Mouse (Mus musculus): ENCODE measurements around the gene Zfp982. TPM values are rescaled to one million over a fixed set of nuclear protein-coding genes. Genes with fewer than 3 reads are reported as not detected.

Zfp982 gene
- polyA plus RNA-seq, 1 experiment from 2014 or later, result 2.0 TPM

Other genes starting within 250 kb of the Zfp982 start
- gene Zfp988, start 186.7 kb upstream of the Zfp982 start, polyA plus RNA-seq (2015; fragmentation: Nextera tagmentation; extraction: Ambion mirVana), result 0.17 and 0.18 TPM in 2 replicates
- gene Zfp978, start 131.1 kb upstream of the Zfp982 start, polyA plus RNA-seq (2015; fragmentation: Nextera tagmentation; extraction: Ambion mirVana), result not detected in 2 replicates
- gene Gm16503, start 47.8 kb downstream of the Zfp982 start, polyA plus RNA-seq (2015; fragmentation: Nextera tagmentation; extraction: Ambion mirVana), result 0.05 and 0.20 TPM in 2 replicates
- 0.23 and 0.33 TPM in 2 replicates for gene Zfp985, start 60.9 kb downstream of the Zfp982 start, polyA plus RNA-seq (2015; fragmentation: Nextera tagmentation; extraction: Ambion mirVana)
- 1.0 and 1.3 TPM in 2 replicates for gene Zfp979, start 150.1 kb downstream of the Zfp982 start, polyA plus RNA-seq (2015; fragmentation: Nextera tagmentation; extraction: Ambion mirVana)
- gene Zfp534, start 210.1 kb downstream of the Zfp982 start, polyA plus RNA-seq (2015; fragmentation: Nextera tagmentation; extraction: Ambion mirVana), result not detected in 2 replicates

Data from intestine, postnatal 0 days (tissue).